ENCODE assay signal across 19 mouse cellular contexts in the genomic region with DNA sequence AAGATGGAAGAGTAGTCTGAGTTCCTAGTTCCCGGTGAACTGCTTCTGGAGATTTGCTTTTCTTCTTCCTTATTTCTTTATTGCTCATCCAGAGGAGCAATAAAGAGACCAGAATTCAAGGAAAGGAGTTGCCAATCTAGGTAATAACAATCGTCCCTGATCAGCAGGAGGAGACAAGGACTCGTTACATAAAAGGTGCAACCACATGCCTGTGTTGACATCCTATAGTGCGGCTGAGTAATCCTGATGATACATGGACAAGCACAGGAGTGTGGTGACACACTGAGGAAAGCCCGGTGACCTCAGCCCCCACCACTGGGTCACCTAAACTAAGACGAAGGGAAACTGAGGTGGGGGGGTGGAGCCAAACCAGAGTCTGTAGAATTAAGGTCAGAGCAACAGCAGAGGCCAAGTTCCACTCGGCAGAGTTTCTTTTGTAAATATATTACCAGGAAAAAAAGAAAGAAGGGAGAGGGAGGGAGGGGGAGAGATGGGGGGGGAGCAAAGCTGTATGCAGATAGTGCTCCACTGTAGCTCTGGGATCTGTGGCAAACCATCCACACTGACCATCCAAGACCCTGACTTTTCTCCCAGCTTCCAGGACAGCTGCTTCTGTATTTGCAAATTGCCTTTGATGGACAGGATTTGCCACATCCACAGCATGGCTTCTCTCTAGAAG.
"Had no signal": no experiment of that assay in that cellular context is flagged by ENCODE, and none has a peak within 500 bp of the region (broad histone marks: within the 10 kb centered on the region; RNA-seq: fewer than 3 reads in every experiment).

No protein-coding gene starts in this region.

- H3K9ac ChIP-seq: liver, embryonic 15.5 days; liver, postnatal 0 days; lung, embryonic 15.5 days; neural tube, embryonic 12.5 days; stomach, embryonic 15.5 days had no signal

- DNase-seq: liver, postnatal 0 days; lung, adult 2 months; lung, postnatal 14 days; lung, postnatal 36 days; midbrain, embryonic 14.5 days; right cerebral cortex, postnatal 14 days; thymus, adult 2 months; thymus, postnatal 25 days; thymus, postnatal 4 days had no signal

- H3K4me3 ChIP-seq: liver, embryonic 15.5 days; lung, embryonic 15.5 days; megakaryocyte, embryonic 14.5 days; neural tube, embryonic 12.5 days; stomach, embryonic 15.5 days had no signal

- ATAC-seq: liver, postnatal 0 days; lung, postnatal 0 days; midbrain, embryonic 16.5 days had no signal

- H3K4me1 ChIP-seq: liver, embryonic 15.5 days; lung, embryonic 15.5 days; megakaryocyte, embryonic 14.5 days; neural tube, embryonic 12.5 days; stomach, embryonic 15.5 days had no signal

- H3K36me3 ChIP-seq: liver, embryonic 15.5 days; lung, embryonic 15.5 days; neural tube, embryonic 12.5 days; stomach, embryonic 15.5 days had no signal

- H3K27ac ChIP-seq: liver, embryonic 15.5 days; lung, embryonic 15.5 days; macrophage; neural tube, embryonic 12.5 days; stomach, embryonic 15.5 days; stomach, postnatal 0 days had no signal

- H3K27me3 ChIP-seq: liver, embryonic 15.5 days; megakaryocyte, embryonic 14.5 days; neural tube, embryonic 12.5 days; stomach, embryonic 15.5 days had no signal

- H3K4me2 ChIP-seq: liver, embryonic 15.5 days; lung, embryonic 15.5 days; midbrain, embryonic 11.5 days; neural tube, embryonic 12.5 days; stomach, embryonic 15.5 days had no signal

- H3K9me3 ChIP-seq: liver, embryonic 15.5 days; lung, embryonic 15.5 days; neural tube, embryonic 12.5 days; stomach, embryonic 15.5 days had no signal
